Comparison of ENCODE assay signal across 20 mouse cellular contexts in genomic region chr10:9647741-9648140, GRCm38 (mm10).
"Had no signal": no experiment of that assay in that cellular context is flagged by ENCODE, and none has a peak within 500 bp of the region (broad histone marks: within the 10 kb centered on the region; RNA-seq: fewer than 3 reads in every experiment).

No protein-coding gene starts in this region.

- ATAC-seq: intestine, embryonic 16.5 days; liver, postnatal 0 days; lung, postnatal 0 days had no signal

- H3K9ac ChIP-seq: limb, embryonic 12.5 days; limb, embryonic 15.5 days; liver, embryonic 14.5 days; liver, postnatal 0 days; lung, embryonic 14.5 days; midbrain, embryonic 12.5 days; midbrain, embryonic 15.5 days; neural tube, embryonic 12.5 days; neural tube, embryonic 15.5 days had no signal

- H3K4me3 ChIP-seq: limb, embryonic 12.5 days; limb, embryonic 15.5 days; midbrain, embryonic 12.5 days; midbrain, embryonic 15.5 days; neural tube, embryonic 12.5 days; neural tube, embryonic 15.5 days had no signal

- DNase-seq: left cerebral cortex, postnatal 4 days; liver, postnatal 0 days; right cerebral cortex, adult 18-20 months; right cerebral cortex, postnatal 14 days; right cerebral cortex, postnatal 4 days; thymus, adult 18-20 months; thymus, postnatal 36 days had no signal

- H3K4me2 ChIP-seq: limb, embryonic 12.5 days; limb, embryonic 15.5 days; liver, embryonic 11.5 days; lung, embryonic 14.5 days; midbrain, embryonic 12.5 days; midbrain, embryonic 15.5 days; neural tube, embryonic 12.5 days; neural tube, embryonic 15.5 days had no signal

- H3K9me3 ChIP-seq: limb, embryonic 12.5 days; limb, embryonic 15.5 days; midbrain, embryonic 12.5 days; midbrain, embryonic 15.5 days; neural tube, embryonic 12.5 days; neural tube, embryonic 15.5 days had no signal

- H3K36me3 ChIP-seq: limb, embryonic 12.5 days; limb, embryonic 15.5 days; midbrain, embryonic 12.5 days; midbrain, embryonic 15.5 days; neural tube, embryonic 12.5 days; neural tube, embryonic 15.5 days had no signal

- H3K27me3 ChIP-seq: limb, embryonic 12.5 days; limb, embryonic 15.5 days; midbrain, embryonic 12.5 days; midbrain, embryonic 15.5 days; neural tube, embryonic 12.5 days had no signal

- H3K27ac ChIP-seq: limb, embryonic 12.5 days; limb, embryonic 15.5 days; liver, embryonic 14.5 days; macrophage; midbrain, embryonic 12.5 days; midbrain, embryonic 15.5 days; neural tube, embryonic 12.5 days; neural tube, embryonic 15.5 days; stomach, postnatal 0 days had no signal

- H3K4me1 ChIP-seq: limb, embryonic 15.5 days; neural tube, embryonic 12.5 days had no signal
